Mouse (Mus musculus) T-helper 17 cell (primary cell): ENCODE data around the gene Dstn.

Experiments
- in situ Hi-C, 2 experiments: fragments of 300-600 bp; cut with MboI, MseI; formaldehyde crosslinking; loops; 1 replicate in 1 of 2; 2 replicates in 1 of 2; pipeline ENCODE4 v1.15.1; 2025; ENCODE audit warnings: high pct_unique_total_duplicates in 2 of 2

The Dstn gene

DNA sequence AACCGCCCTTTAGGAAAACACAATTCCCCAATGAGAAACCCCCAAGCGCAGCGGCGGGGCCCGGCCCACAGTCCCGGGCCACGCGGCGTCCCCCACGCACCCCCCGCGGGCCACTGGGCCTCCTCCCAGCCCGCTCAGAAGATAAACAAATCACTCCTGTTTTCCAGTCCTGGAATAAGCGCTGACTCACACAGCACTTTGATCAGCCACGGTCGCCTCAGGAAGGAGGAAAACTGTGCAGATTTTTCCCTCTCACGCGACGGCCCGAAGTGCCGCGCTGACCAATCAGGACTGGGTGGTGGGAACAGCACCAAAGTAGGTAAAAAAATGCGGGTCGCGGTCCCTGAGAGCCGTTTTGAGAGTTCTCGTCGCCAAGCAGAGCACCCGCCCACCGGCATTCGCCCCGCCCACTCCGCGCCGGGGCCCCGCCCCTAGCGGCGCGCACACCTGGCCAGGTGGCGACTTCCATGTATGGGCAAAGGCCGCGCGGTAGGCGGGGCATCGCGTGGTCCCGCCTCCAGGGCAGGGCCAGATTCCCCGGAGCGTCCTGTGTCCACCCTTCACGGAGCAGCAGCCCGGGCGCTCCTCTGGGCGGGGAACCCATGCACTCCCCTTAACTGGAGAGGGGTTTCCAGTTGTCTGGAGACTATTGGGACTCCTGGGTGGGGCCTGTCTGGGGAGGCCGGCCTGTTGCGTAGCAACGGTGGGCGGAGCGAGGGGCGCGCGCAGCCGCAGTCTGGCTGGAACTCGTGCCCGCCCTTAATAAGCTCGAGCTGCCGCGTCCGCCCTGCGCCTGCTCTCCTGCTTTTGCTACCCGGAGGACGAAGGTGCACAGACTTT lies at the start of gene Dstn:
Gene Dstn (plus strand): TSS at position 561 of the 840 bp plus-strand sequence.
- in situ Hi-C loops, result loop anchor here in 1 of 2 experiments (5.0 to 10.0 kb wide), 2 partner anchors 68 to 1010 kb away; partner anchors contain the start of gene Kif16b

DNA sequence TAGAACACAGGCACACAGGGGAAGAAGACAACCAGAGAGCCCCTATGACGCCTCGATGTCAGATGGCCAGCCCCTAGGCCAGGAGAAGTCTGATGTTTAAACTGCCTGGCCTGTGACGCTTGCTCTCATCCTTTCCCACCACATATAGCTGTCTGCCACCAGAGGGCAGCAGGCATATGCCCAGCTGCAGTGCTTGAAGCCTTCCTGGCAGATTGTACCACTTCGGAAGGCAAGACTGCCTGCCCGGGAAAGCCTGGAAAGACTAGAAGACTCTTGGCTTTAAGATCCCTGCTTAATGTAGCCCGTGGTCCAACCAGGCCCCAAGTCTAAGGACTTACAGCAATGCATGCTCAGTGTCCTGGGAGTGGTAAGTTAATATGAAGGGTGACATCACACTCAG lies 47.8 kb upstream of the Dstn start:
- in situ Hi-C loops, result no loop called here

DNA sequence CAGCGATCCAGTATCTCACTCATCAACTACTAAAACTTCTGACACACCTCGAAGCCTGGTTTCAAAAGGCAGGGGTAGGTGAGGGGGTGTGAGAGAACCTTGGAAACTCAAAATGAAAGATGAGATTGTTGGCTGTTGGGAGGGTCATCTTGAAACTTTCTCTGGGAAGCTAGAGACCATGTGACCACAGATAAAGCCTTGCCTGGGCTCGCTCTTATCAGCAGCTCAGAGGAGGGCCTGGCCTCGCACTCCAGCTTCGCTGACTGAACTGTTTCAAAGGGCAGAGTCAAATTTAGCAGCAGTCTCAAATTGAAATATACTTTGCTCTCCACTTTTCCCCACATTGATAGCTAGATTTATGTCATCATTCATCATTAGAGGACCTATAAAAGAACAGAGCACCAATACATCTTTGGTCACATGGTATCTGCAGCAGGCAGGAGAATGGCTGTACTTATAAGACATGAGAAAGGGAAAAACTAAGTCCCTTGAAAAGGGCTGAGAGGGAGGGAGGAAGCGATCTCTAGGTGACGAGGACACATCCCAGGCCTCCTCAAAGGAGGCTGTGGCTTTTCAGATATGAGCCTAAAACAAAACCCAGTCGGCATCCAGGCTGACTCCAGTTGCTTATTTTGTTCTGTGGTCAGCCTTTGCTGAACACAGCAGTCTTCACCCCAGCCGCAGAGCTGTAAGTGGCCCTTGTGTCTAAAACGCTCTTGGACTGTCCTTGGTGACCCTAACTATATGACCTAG lies 44.0 kb upstream of the Dstn start:
- in situ Hi-C loops, result no loop called here

DNA sequence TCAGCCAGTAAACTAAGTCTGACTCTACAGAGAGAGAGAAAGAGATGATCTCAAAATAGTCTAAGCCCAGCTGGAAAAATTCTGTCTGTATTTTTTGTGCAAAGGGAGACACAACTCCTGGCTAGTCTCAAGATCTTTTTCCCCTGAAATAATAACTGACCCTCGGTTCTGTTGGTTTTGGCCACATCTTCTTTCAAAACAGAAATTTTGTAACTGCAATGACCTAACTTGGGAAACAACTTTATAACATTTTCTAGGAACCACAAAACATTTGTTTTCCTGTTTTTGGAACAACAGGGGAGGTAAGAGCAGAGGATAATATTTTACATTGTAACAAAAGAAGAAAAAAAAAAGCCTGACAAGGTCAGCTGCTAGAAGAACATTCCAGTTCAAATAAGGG lies 39.1 kb upstream of the Dstn start:
- in situ Hi-C loops, result no loop called here

DNA sequence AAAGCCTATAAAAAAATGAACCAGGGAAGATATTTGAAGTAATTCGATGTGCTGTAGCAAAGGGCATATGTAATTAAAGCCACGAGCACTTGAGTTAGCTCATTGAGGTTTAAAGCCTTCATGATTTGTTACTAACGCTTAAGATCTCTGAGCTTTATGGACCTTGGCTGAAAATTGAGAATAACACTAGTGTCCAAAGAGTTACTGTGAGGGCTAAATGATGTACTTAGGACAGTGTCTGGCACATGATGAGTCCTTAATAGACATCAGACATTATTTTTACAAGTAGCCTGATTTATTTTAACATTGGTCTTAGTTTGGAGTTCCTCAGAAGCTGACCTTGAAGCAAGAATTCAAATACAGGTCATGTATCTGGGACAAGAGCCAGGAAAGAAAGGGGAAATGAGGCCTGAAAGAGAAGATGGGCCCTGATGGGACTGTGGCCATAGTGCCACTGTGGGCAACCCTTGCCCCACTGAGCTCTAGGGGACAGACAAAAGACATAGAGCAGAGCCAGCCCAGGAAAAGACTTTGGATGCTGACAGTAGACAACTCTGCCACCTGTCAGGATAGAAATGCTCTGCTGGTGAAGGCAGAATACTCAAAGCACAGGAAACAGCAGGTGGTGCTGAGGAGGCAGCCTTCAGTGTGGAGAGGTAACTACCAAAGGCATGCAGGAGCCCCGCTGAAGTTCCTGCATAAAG lies 38.0 kb upstream of the Dstn start:
- in situ Hi-C loops, result no loop called here

DNA sequence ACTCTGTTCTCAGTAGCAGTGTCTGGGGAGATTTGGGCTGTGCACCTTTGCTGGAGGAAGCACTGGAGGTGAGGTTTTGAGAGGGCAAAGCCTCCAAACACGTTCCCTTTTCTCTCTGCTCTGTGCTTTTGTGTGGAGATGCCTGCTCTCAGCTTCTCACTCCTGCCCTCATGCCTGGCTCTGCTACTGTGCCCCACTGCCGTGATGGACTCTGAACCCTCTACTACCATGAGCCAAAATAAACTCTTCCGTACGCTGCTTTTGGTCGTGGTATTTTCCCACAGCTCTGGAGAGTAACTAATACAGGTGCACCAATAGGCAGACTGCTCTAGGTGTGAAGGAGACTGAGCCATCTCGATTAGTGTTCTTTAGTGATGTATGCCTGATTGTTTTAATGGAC lies 35.8 kb upstream of the Dstn start:
- in situ Hi-C loops, result no loop called here

DNA sequence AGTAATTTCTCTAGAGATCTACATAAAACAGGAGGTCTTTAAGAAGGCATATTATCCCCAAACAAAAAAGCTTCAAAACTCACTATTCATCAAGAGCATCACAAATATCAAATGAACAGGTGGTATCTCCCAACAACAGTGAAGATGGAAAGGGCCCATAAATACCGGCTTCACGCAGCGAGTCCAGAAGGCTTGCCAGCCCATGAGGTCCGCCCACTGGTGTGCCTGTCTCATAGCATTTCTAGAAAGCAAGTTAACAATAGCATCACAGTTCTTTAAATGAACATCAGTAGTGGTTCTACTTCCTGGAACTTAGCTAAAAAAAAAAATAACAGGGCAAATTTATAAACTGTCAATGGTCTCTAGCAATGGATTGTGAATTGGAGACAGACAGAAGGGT lies 33.1 kb upstream of the Dstn start:
- in situ Hi-C loops, result no loop called here

DNA sequence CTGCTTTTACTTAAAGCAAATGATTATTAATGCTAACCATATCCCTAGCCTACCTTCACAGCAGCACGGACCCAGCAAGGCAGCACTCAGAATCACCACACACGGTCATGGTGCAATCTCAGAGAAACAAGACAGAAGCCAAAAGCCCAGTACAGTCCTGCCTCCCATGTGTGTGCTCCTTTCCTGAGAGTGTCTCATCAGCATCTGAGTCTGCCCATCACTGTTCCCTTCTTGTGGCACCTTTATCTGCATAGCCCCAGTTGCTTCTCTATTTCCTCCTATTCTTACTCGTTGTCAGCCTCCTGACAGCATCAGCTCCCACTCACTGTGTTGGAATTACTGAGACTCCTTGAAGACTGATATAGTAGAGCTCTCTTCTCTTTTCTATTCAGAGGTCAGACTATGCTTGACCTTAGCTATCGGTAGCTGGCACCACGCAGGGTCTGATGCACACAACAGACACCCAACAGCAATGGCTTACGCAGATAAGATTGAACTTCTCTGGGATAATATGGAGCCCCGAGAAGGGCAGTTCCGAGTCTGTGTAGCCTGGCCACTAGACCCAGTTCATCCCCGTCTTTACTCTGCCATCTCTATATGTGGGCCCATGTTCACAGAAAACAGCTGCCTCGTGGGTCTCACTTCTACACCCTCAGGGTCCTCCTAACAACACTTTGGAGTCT lies 32.4 kb upstream of the Dstn start:
- in situ Hi-C loops, result no loop called here

DNA sequence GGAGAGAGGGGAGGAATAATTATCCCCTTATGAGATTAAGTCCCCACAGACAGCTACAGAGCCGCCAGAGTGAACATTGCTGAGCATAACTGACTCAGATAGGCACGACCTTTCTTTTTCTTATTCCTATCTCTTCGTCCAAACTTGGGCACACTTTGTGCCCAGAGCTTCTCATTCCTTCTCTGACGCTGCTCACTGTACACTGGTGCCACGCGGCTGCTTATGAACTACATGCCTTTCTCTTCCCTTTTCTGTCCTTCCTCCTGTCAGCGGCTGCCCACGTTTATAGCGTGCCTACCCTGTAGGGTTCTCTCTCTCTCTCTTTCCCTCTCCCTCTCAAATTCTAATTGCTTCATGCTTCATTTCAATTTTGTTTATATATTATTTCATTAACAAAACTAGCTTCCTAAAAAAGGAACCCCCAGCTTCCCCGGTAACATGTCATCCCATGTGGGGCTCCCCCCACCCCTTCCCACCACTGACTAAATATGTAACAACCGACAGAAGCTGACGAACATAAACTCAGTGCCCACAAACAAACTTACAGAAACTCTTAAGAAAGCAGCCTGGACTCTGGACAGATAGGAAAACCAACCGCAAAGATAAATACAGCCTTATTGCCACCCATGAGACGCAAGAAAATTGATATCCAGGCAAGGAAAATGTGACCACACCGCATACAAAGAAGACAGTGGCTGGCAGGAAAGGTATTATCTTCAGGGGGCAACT lies 25.8 kb upstream of the Dstn start:
- in situ Hi-C loops, result no loop called here

DNA sequence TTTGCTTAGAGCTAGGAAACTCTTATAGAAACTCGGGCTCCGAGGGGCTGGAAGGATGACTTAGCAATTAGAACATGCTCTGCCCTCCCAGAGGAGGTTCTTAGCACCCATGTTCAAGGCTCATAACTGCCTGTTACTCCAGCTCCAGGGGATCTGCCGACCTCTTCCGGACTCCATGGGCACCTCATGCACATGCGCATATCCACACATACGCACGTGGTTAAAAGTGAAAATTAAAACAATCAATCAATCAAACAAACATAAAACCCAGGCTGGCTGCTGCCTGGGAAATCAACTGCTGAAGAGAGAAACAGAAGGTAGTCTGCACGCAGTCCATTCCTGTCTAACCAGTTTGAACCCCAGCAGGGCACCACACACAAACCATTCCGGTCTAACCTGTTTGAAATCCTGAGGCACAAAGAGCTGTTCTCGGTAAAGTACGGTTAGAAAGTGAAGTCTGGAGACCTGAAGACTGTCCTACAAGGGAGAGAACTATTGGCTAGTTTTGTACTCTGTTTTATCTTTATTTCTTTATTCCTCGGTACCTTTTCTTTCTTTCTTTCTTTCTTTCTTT lies 25.2 kb upstream of the Dstn start:
- in situ Hi-C loops, result no loop called here

DNA sequence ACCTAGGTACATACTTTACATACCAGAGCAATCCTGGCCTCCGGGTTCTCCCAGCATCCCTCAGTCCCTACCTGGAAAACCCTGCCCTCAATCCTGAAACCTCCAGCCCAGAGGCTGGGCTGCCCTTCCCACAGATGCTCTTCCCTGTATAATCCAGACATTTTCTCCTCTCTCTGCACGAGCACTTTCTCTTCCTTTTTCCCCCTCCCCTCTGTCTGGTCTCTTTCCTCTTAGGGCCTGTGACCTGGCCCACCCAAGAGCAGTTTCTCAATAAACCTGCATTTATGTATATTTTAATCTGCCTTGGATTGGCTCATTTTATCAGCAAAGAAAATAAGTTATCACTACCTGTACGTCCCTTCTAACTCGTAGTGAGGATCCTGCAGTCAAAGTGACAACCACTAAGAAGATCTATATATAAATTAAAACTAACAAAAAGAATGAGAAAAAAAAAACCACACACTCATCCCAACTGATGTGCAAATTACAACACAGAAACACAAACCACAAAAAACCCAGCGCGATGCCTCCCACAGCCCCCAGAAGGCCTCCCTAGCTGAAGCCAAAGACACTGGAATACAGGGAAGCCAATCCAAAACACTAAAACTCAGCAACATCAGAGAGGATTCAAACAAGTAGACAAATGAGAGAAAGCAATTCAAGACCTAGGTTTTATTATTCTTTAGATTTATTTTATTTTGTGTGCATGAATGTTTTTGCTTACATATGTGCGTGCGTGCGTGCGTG lies 23.6 kb upstream of the Dstn start:
- in situ Hi-C loops, result no loop called here

DNA sequence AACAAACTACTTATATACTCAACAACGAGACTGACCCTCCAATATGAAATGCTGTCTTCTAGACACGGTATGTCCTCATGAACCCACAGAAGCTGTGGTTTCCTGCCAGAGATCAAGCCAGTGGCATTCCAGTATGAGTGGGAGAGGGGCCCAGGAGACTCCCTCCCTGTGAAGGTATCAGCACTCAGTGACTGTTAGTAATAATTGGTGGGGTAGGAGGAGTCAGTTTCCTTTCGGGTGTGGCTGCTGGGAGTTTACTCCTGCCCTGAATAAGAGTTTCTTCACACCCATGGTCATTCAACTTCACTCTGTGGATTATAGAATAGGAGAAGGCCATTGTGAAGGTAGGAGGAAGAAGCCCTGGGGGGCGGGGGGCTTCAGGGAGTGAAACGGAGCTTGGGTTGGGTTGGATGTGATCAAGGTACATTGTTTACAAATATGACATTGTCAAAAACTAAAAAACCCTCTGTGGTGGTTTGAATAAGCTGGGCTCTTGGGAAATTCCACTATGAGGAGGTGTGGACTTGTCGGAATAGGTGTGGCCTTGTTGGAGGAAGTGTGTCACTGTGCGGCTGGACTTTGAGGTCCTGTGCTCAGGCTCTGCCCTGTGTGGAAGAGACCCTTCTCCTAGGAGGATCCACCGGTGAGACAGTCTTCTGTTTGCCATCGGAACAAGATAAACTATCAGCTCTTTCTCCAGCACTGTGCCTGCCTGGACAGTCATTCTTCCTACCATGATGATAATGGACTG lies 15.5 kb upstream of the Dstn start:
- in situ Hi-C loops, result no loop called here

DNA sequence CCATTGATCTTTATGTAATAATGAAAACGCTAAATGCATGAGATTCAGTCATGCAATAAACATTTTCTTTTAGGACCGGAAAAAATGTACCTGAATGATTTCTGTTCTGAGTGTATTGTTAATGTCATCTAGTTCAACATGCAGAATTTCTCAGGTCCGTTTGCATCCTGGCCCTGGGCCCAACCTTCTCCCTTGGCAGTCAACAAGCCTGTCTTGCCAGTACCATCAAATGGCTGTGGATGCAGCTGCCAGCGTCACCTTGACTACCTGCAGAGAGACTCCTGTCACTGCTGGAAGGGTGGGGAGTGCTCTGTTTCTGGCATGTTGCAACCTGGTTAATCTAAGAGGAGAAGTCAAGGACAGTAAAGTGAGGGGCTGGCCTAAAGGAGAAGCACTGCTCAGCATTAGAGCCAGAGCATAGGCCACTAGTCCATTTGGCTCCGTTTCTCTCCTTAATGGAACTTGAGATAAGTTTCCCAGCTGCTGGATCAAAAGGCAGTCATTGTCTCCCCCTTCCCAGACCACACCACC lies 14.2 kb upstream of the Dstn start:
- in situ Hi-C loops, result no loop called here

DNA sequence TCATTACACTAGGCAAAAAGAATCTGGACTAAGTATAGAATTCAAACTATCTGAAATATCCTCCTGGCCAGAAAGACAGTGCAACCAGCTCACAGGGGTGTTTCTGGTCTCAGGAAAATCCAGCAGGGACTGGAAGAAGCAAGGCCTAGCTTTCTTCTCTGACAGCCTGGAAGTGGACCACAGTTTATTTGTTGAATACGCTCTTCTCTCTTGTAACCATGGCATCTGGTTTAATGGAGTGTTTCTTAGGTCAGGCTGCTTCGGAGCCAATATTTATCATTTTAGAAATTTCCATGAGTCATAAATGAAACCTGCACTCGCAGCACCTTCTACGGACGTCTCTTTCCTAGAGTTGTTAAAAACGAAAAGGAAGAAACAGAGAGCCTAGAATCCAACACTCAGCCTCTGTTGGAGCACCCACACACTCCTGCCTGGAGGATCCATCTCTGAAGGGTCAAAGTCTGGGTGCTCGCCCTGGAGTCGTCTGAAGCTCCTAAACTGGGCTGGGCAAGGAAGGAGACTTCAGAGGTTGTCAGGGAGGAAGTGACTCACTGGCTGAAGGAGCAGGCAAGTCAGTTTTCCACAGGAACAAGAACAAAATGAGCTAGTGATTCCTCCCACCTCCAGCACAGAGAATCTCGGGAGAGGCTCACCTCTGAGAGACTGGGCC lies 11.6 kb upstream of the Dstn start:
- in situ Hi-C loops, result no loop called here

DNA sequence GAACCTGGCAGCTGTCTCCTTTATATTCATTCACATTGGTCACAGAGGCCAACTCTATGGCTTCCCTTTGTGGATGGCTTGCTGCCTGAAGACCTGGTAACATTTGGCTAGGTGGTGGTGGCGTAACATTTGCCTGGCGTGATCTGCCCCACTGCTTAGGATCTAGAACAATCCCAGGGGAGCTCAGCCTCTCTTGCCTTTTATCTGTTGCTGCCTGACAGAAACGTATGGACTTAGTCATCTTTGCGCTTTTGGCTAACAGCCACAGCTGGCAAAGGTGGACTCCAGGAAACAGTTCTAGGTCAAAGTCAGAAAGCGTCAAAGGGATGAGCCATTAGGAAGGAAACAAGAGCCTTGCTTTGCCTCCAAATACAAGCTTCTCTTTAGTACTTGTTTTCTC lies 10.2 kb upstream of the Dstn start:
- in situ Hi-C loops, result no loop called here

DNA sequence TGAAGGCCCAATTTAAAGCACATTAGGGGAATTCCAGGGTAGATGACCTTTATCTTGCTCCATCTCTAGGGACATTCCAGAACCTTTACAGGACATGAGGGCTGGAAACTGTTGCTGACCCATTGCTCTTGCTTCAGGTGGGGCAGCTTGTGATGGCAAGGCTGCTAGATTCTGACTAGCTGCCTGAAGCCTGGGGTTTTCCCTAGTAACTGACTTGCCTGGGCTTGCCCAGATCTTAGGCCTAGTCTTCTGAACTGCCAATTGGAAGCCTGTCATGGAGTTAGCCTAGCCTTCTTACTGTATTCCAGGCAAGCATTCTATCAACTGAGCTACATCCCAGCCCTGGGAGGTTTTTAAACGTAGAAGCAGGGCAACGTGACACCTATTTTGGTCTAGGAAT lies 5.9 kb upstream of the Dstn start:
- in situ Hi-C loops, result no loop called here

DNA sequence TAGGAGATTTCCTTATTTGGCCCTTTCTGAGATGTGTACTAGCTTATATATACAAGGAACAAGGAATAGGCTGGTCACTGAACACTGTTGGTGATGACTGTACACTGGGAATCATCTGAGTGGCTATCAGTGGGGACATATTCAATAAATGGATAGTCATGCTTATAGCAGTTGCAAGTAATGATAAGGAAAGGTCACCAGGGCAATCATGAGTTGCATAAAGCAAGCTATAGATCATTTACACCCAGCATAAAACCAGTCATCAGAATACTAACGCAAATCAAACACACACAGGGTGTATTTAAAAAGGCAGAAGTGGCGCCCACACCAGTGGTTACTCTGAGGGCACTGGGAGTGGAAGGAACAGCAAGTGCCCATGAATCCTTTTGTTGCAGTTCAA lies 2.9 kb upstream of the Dstn start:
- in situ Hi-C loops, result loop anchor here in 1 of 2 experiments (5.0 to 10.0 kb wide), 2 partner anchors 65 to 1007 kb away; partner anchors contain the start of gene Kif16b

DNA sequence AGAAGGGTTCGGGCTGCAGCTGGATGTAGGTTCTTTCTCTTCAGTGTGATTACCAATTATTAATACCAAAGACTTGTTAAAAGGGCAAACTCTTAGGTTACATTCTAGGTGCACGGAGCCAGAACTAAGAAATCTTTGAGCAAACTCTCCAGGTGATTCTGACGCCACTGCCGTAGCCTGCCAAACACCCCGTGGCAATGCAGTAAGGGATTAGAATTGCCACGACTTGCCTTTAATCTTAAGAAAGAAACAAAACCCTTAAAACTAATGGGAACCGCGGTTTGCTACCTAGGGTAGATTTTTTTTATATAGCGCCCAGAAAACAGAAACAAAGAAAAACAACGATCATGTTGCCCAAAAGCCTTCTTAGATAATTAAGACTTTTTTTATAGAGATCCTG lies 899 bp upstream of the Dstn start:
- in situ Hi-C loops, result loop anchor here in 1 of 2 experiments (5.0 to 10.0 kb wide), 2 partner anchors 67 to 1009 kb away; partner anchors contain the start of gene Kif16b
